Mouse (Mus musculus): ENCODE results near the gene Ssbp3.

GRCm38 (mm10) chr4:107035689-107036088, 125.2 kb downstream of the Ssbp3 start:
- TF ChIP-seq CTCF (IDR thresholded peaks at IDR 0.05; ENCODE audit: insufficient read depth, low read depth, low read length) (no peak), POLR2A (IDR thresholded peaks at IDR 0.05; ENCODE audit: insufficient read depth, low read depth, low read length) (no peak)
